Mouse (Mus musculus) liver, embryonic 13.5 days (tissue): ENCODE data around the gene Fgfr3. TPM values are rescaled to one million over a fixed set of nuclear protein-coding genes. Genes with fewer than 3 reads are reported as not detected.
A peak's percentile ranks its signal among the peaks of the same experiment; 100 is the strongest.

ENCODE experiments used
- ATAC-seq: fragments of 200-750 bp; cut with Nextera tagmentation; 2 replicates; pipeline ENCODE4 v1.8.0; 2017; ENCODE audit warnings: low read depth, mild to moderate bottlenecking, moderate number of reproducible peaks, moderate library complexity
- DNase-seq: peaks from one replicate; pipeline ENCODE4 v3.0.0; 2022
- H3K27ac ChIP-seq: fragments of 300-500 bp; sonication (generic); 2 replicates; pipeline ENCODE4 v1.5.1; 2015; ENCODE audit warnings: moderate library complexity, mild to moderate bottlenecking, inconsistent platforms
- H3K27me3 ChIP-seq: fragments of 300-500 bp; sonication (generic); 2 replicates; pipeline ENCODE4 v1.6.1; 2015; ENCODE audit warnings: mild to moderate bottlenecking, inconsistent platforms
- H3K36me3 ChIP-seq: fragments of 300-500 bp; sonication (generic); 2 replicates; pipeline ENCODE4 v1.6.1; 2015; ENCODE audit warnings: mild to moderate bottlenecking, inconsistent platforms
- H3K4me1 ChIP-seq: fragments of 300-500 bp; sonication (generic); replicated peaks from 2 replicates; pipeline ENCODE4 v1.6.1; 2015; ENCODE audit warnings: inconsistent platforms
- H3K4me2 ChIP-seq: fragments of 300-500 bp; sonication (generic); 2 replicates; pipeline ENCODE4 v1.6.1; 2015; ENCODE audit warnings: inconsistent platforms, mild to moderate bottlenecking, moderate library complexity
- H3K4me3 ChIP-seq: fragments of 300-500 bp; sonication (generic); replicated peaks from 2 replicates; pipeline ENCODE4 v1.5.1; 2015; ENCODE audit warnings: mild to moderate bottlenecking, inconsistent platforms
- H3K9ac ChIP-seq: fragments of 300-500 bp; sonication (generic); 2 replicates; pipeline ENCODE4 v1.6.1; 2015; ENCODE audit warnings: mild to moderate bottlenecking, inconsistent platforms
- H3K9me3 ChIP-seq: fragments of 300-500 bp; sonication (generic); replicated peaks from 2 replicates; pipeline ENCODE4 v1.6.1; 2016; ENCODE audit warnings: inconsistent platforms
- WGBS: fragments of 180-500 bp; shearing (Covaris S2); methylation state at CpG from one replicate; pipeline ENCODE4 v1.1.7; 2015; ENCODE audit not compliant: insufficient replicate concordance; 5-methylcytosine and 5-hydroxymethylcytosine counted together
- polyA plus RNA-seq: library from polyadenylated mRNA; unstranded; fragments of >200 nt; fragmentation: Nextera tagmentation; extraction: Ambion mirVana; gene quantifications from 2 replicates; pipeline ENCODE4 v1.2.1, GENCODE M21; 2015

Fgfr3 gene
- polyA plus RNA-seq, 1 experiment from 2014 or later = 1.7 TPM

DNA sequence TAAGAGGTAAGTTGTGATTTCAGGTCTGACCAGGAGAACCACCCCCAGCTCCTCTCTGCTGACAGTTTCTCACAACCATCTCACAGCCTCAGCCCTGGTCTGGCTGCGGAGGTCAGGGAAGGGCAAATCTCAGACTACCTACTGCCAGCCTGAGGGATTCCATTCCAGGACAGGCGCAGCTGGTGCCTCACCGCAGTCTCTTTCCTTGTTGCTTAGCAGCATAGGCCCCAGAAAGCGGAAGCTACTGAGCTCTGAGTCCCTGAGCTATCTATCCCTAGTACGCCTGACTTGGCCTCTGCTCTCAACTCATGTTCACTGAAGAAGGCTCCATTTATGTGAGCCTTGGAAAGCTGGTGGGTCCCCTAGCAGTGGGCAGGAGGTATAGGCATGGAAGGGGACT lies 3.0 kb upstream of the Fgfr3 start:
- 59% methylated on average over 5 of the region's 5 CpGs for WGBS
- no peaks in the 10 kb centered on the region for H3K36me3 ChIP-seq
- H3K4me3 ChIP-seq = no peak overlapping the region
- peaks cover 53% of the 10 kb centered on the region for H3K27me3 ChIP-seq
- DNase-seq (no peak), ATAC-seq (no peak)
- H3K4me2 ChIP-seq = no peak overlapping the region
- H3K27ac ChIP-seq = no peak overlapping the region
- no peaks in the 10 kb centered on the region for H3K9me3 ChIP-seq
- peaks cover 32% of the 10 kb centered on the region for H3K4me1 ChIP-seq
- no peak overlapping the region for H3K9ac ChIP-seq

DNA sequence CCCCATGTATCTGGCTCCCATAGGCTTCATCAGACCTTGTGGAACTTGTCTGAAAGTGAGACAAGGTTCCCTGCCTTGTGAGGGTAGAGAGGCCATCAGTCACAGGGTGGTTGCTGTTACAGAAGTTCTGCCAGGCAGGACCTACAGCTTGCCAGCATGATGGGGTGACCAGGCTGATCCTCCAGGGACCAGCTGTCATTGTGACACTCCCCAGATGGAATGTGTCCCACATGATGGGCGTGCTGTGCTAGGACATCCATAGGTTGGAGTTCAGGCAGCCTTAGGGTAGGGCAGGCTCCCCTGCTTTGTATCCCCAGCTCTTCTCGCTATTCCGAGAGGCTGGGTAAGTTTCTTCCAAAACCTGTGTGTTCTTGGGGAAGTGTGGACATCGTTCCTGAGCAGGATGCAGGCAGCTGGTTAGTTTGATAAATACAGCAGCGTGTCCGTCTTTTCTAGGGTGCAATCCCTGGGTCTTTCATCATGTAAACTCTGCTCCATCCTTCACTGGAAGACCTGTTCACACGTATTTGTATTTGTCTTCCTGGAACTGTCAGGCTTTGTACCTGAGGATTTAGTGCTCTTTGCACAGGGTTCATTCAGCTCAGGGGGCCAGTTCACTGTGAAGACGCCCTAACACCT lies 503 bp upstream of the Fgfr3 start:
- ATAC-seq (no peak; the same call in 1 of the 2 replicates), DNase-seq (no peak)
- Histone ChIP-seq H3K9me3 (no peaks in the 10 kb centered on the region), H3K9ac (0 out of 2 replicates have a peak overlapping the region, but pooled peaks have one; percentile 67), H3K27ac (no peak overlapping the region), H3K4me1 (peaks cover 35% of the 10 kb centered on the region), H3K36me3 (no peaks in the 10 kb centered on the region), H3K4me3 (peak overlapping the region; percentile 65), H3K27me3 (peaks cover 78% of the 10 kb centered on the region), H3K4me2 (peak overlapping the region; percentile 82)
- 13% methylated on average over 8 of the region's 8 CpGs for WGBS

DNA sequence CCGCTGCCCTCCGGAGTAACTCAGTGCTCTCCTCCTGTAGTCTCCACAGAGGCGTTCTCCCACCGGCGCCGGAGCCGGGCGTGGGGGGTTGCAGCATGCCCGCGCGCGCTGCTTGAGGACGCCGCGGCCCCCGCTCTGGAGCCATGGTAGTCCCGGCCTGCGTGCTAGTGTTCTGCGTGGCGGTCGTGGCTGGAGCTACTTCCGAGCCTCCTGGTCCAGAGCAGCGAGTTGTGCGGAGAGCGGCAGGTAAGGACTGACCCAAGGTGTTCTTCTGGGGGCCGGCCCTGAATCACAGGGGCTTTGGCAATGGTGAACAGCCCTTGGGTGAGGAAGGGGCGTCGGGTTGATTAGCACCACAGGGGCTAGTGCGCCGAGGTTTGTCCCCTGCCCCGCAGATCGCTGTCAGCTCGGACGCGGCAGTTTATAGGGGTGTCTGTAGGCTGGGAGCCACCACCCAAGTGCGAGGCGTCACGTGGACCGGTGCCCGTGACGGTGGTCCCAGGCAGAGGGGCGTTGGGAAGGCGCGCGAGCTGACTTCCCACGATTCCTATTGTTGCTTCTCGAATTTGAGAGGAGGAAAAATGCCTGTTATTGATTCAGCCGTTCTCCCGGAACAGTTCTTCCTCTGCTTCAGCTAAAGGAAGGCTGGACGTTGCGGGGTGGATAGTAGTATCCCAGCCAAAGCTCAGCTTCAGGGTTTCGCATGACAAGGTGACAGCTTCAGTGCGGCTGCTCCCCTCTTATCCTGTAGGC lies 968 bp downstream of the Fgfr3 start:
- Histone ChIP-seq H3K9ac (peak overlapping the region; percentile 67), H3K27me3 (peaks cover 86% of the 10 kb centered on the region), H3K9me3 (no peaks in the 10 kb centered on the region), H3K4me2 (peak overlapping the region; percentile 82), H3K4me1 (peaks cover 38% of the 10 kb centered on the region), H3K4me3 (peak overlapping the region; percentile 65), H3K27ac (peak overlapping the region; percentile 18; the same call in 1 of the 2 replicates), H3K36me3 (no peaks in the 10 kb centered on the region)
- DNase-seq (no peak), ATAC-seq (no peak)
- 1% methylated on average over 52 of the region's 53 CpGs for WGBS

DNA sequence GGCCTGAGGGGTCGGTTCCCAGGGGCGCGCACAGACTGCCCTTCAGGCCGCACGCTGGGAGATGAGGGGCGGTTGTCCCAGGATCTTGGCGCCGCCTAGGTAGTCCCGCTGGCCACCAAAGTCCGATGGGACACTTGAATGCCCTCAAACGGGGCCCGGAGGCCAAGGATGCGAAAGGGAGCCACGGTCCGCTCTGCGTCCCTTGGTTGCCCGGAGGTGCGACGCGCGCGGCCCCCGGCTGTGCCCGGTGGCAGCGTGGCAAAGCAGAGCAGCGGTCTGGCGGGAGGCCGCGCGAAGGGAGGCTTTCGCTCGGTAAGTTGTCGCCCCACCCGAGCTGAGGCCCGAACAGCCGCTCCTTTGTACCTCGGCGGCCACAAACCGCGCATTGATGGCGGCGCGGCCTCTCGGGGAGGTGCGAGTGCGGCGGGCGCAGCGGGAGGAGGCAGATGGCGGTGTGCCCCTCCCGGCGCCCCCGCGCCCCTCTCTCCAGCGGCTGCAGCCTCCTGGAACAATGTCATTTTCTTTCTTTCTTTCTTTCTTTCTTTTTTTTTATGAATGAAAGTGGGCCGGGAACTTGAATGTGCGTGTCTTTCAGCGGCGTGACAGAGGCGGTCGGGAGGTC lies 1.7 kb downstream of the Fgfr3 start:
- no peaks in the 10 kb centered on the region for H3K9me3 ChIP-seq
- no peak for DNase-seq
- H3K9ac ChIP-seq = peak overlapping the region; percentile 67
- no peak overlapping the region for H3K27ac ChIP-seq
- WGBS = 1% methylated on average over 61 of the region's 61 CpGs
- H3K36me3 ChIP-seq = no peaks in the 10 kb centered on the region
- H3K4me1 ChIP-seq = peaks cover 38% of the 10 kb centered on the region
- no peak for ATAC-seq
- H3K4me3 ChIP-seq = peak overlapping the region; percentile 65
- peaks cover 86% of the 10 kb centered on the region for H3K27me3 ChIP-seq
- peak overlapping the region; percentile 82 for H3K4me2 ChIP-seq

DNA sequence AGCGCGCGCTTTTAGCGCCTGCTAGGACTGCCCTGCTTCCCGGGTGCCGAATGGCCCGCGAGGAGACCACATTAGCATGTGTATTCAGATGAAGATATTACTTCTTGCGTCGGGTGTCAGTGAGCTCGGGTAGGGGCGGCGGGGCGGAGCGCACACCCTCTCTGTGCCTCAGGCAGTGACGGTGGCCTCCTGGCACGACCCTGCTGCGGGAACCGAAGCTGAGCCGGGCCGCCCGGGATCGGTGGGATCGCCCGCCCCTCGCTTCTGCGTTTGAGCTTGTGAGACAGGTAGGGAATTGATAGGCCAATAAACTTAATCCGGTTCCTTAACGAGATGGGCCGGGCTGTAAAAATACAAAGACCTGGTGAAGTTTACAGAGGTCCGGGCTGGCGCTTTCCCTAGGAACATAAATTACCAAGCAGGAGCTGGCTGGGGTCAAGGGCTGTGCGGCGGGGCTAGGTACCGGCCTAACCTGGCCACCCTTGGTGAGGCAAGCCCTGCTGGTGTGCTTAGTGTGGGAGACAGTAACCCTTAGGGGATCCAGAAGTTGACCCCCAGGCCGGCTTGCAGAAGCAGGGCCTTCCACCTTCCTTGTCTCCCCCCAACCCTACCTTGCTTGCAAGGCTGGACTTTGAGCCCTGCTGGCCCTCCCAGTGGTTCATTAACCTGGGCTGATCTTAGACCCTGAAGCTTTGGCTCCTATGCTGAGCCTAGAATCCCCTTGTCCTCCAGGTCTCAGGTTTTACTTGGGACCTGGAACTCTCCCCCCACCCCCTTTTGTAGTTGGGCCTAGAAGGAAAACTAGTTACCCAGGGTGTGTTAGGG lies 2.4 kb downstream of the Fgfr3 start:
- Histone ChIP-seq H3K4me1 (peaks cover 38% of the 10 kb centered on the region), H3K4me2 (peak overlapping the region; percentile 82), H3K27ac (peak overlapping the region; percentile 55; the same call in 1 of the 2 replicates), H3K4me3 (peak overlapping the region; percentile 65), H3K9me3 (no peaks in the 10 kb centered on the region), H3K9ac (peak overlapping the region; percentile 67; the same call in 1 of the 2 replicates), H3K27me3 (peaks cover 79% of the 10 kb centered on the region), H3K36me3 (no peaks in the 10 kb centered on the region)
- DNase-seq (no peak), ATAC-seq (no peak)
- 12% methylated on average over 36 of the region's 36 CpGs for whole genome bisulfite sequencing

DNA sequence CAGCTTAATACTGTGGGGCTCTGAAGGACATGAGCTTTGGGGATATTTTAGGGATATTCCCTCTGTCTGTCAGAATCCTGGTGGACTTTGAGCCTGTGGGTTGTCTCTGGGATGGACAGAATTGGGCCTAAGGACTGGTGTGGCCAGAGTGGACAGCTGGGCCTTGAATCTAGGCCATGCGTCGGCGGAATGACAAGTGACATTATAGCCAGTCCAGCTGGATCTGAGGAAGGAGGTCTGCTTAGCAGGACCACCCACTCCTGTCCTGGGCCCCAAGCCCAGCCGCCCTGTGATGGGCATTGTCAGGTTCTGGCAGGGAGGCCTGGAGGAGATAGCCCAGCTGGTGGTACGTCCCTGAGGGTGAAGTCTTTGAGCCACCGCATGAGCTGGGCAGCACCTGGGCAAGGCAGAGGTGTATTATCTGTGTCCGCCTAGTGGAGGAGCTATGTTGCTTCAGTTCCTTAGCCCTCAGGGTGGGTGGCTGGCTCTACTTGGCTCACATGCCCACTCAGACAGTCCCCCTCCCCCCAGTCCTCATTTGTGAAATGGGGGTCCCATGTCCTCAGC lies 4.7 kb downstream of the Fgfr3 start:
- H3K4me2 ChIP-seq = no peak overlapping the region
- ATAC-seq (no peak), DNase-seq (no peak)
- H3K27ac ChIP-seq = no peak overlapping the region
- H3K36me3 ChIP-seq = 0 out of 2 replicates have a peak, but pooled peaks cover 6% of the 10 kb centered on the region
- H3K4me1 ChIP-seq = peaks cover 28% of the 10 kb centered on the region
- no peak overlapping the region for H3K9ac ChIP-seq
- no peak overlapping the region for H3K4me3 ChIP-seq
- 70% methylated on average over 7 of the region's 7 CpGs for WGBS
- no peaks in the 10 kb centered on the region for H3K9me3 ChIP-seq
- peaks cover 58% of the 10 kb centered on the region for H3K27me3 ChIP-seq

DNA sequence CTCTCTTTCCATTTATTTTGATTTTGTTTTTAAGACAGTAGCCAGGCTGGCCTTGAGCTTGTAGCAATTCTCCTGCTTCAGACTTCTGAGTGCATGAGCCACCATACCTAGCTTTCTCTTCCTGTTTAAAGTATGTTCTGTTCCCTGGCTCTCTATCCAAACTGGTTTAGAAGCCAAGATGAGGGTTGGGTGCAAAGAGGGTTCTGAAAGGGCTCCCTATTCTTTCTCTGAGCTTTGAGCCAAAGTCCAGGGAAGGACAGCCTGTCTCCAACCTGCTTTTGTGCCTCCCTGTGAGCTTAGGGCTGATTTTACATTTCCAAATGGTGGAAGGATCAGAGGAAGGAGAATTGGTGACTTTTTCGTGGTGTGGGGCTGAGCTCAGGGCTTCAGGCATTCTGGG lies 5.4 kb downstream of the Fgfr3 start:
- H3K4me2 ChIP-seq = no peak overlapping the region
- H3K27me3 ChIP-seq = peaks cover 51% of the 10 kb centered on the region
- H3K27ac ChIP-seq = no peak overlapping the region
- DNase-seq = no peak
- no peak for ATAC-seq
- 54% methylated on average over 1 of the region's 1 CpGs for WGBS
- H3K4me3 ChIP-seq = no peak overlapping the region
- no peak overlapping the region for H3K9ac ChIP-seq
- 0 out of 2 replicates have a peak, but pooled peaks cover 10% of the 10 kb centered on the region for H3K36me3 ChIP-seq
- H3K9me3 ChIP-seq = no peaks in the 10 kb centered on the region
- H3K4me1 ChIP-seq = peaks cover 20% of the 10 kb centered on the region

DNA sequence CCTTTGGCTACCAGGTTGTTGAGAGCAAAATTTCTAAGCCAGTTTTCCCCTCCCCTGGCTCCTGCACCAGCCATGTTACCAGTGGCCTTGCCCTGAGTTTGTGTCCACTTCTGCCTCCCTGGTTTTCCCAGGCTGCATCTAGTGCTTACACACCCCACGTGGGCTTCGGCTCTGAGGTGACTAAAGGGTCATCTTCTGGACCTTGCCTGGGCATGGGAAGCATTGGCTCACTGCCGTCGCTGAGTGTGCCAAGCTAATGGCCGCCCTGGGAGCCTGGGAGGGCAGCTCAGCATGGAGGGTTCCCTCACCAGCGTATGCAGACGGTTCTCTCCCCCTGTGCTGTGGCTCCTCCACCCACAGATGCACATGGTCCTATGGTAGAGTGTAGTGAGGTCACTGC lies 7.4 kb downstream of the Fgfr3 start:
- WGBS = 69% methylated on average over 7 of the region's 7 CpGs
- Histone ChIP-seq H3K27ac (no peak overlapping the region), H3K4me1 (peaks cover 4% of the 10 kb centered on the region; the same call in 1 of the 2 replicates), H3K36me3 (peaks cover 15% of the 10 kb centered on the region), H3K4me3 (no peak overlapping the region), H3K4me2 (no peak overlapping the region), H3K27me3 (peaks cover 32% of the 10 kb centered on the region), H3K9me3 (no peaks in the 10 kb centered on the region), H3K9ac (no peak overlapping the region)
- ATAC-seq (no peak), DNase-seq (no peak)

DNA sequence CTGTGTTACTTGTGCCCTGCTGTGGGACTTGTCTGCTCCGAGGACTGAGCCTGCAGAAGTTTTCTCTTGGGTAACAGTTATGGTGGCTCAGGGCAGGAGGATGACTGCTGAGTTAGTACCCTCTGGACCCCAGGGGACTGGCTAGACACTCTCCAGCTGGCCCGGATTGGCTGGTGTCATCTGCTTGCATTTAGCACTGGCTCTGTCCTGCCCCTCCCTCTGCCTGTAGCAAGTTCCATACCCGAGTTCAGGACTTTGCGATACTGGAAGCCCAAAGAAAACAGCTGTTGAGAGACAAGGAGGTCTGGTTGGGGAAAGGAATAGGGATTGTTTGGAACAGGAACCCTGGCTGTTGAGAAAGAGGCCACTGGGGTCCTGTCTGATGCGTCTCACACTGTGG lies 9.0 kb downstream of the Fgfr3 start:
- Histone ChIP-seq H3K4me1 (0 out of 2 replicates have a peak, but pooled peaks cover 4% of the 10 kb centered on the region), H3K27me3 (peaks cover 15% of the 10 kb centered on the region), H3K4me2 (no peak overlapping the region), H3K27ac (no peak overlapping the region), H3K36me3 (peaks cover 26% of the 10 kb centered on the region), H3K4me3 (no peak overlapping the region), H3K9ac (no peak overlapping the region), H3K9me3 (no peaks in the 10 kb centered on the region)
- WGBS = 66% methylated on average over 5 of the region's 5 CpGs
- ATAC-seq = no peak
- DNase-seq = no peak

DNA sequence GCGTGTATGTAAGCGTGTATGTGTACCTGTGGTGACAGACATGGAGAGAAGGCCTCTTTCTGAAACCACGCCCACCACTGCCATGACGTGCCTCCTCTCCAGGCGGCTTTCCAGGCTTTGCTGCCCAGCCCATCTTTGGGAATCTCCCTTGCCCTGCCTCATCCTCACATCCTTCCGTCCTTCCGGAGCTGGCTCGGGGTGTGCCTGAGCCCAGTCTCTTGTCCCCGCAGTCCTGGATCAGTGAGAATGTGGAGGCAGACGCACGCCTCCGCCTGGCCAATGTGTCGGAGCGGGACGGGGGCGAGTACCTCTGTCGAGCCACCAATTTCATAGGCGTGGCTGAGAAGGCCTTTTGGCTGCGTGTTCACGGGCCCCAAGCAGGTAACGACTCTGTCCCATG lies 9.6 kb downstream of the Fgfr3 start:
- no peaks in the 10 kb centered on the region for H3K9me3 ChIP-seq
- H3K4me3 ChIP-seq = no peak overlapping the region
- H3K4me2 ChIP-seq = no peak overlapping the region
- DNase-seq (no peak), ATAC-seq (no peak)
- H3K27me3 ChIP-seq = peaks cover 9% of the 10 kb centered on the region
- H3K9ac ChIP-seq = no peak overlapping the region
- H3K36me3 ChIP-seq = peaks cover 29% of the 10 kb centered on the region
- H3K27ac ChIP-seq = no peak overlapping the region
- H3K4me1 ChIP-seq = 0 out of 2 replicates have a peak, but pooled peaks cover 2% of the 10 kb centered on the region
- WGBS = 69% methylated on average over 21 of the region's 21 CpGs
